Mouse (Mus musculus) CD4-positive helper T cell, adult 2 months (primary cell): ENCODE measurements at regions not wholly inside any gene's neighbourhood (a gene's known extent, or its start where the extent isn't known, plus 50 kb on each side); places are given as distances from the start of the nearest gene placed in this dataset.

Source experiments
- DNase-seq: peaks from one replicate; pipeline ENCODE4 v3.0.0-alpha.2; 2012; ENCODE audit warnings: low read depth, missing footprints, low spot score

GRCm38 (mm10) chr15:11774717-11775116, 132.4 kb downstream of the Npr3 start:
- no peak for DNase-seq

DNA sequence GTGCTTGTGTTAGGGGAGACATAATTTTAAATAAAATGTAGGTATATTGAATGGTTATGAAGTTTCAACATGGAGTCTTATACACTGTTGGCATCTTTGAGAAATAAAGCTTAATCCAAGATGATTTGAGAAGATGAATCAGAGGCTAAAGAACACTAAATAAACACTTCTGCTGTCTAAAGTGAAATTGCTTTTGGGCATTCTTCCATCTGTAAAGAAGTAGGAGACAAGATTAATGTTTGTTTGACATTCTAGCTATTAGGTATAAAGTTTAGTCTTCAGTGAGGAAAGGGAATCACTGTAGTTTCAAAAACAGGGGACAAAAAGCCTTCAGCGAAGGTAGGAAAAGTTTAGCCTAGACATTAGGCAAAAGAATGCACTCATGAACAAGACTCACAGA, 136.5 kb downstream of the Npr3 start:
- DNase-seq, result no peak

DNA sequence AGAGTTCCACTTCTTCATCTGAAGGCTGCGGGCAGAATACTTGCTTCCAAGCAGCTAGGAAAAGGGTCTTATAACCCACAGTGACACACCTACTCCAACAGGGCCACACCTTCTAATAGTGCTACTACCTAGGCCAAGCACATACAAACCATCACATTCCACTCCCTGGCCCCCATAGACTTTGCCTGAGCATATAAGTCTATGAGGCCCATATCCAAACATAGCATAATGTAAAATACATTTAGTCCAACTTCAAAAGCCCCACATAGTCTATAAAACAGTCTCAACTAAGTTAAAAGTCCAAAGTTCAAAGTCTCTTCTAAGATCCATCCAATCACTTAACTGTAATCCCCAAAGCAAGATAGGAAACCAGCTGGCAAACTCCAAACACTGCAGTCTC, 149.1 kb downstream of the Npr3 start:
- DNase-seq, result no peak

DNA sequence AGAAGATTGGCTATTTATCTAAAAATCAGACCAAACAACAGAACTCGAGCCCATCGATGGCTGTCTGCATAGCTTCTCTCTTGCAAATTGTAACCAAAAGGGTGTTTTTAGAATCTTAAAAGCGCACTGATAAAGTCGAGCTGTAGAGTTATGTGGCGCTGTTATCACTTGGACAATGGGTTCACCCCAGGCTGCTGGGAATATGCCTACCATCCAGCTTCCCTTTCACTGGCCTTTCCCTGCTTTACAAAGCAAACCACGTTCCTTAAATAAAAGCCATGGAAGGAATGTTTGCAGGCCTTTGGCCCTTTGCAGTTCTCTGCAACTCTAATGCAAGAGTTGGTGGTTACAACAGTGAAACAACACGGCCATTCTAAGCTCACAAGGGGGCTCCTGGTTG, 150.3 kb downstream of the Npr3 start:
- DNase-seq, result no peak

- DNase-seq, result no peak
Measured at GRCm38 (mm10) chr15:11753216-11753615, 153.9 kb downstream of the Npr3 start.

DNA sequence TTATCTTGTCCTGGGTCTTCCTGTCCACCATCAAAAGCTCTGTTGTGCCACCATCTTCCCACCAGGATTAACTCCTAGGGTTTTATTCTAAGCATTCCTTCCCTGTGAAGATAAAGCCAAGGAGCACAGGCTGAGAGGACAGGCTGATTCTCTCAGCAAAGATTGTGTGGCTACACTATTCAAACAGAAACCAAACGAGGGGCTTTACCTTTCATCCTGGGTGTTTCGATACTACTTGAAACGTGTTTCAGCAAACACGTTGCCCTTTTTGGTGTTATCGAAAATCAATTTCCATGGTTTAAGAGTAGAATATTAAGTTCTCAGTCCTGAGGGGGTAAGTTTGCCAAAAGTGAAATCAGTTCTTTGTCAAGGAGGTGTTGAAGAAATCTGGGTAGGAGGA, 156.2 kb downstream of the Npr3 start:
- DNase-seq, result no peak

DNA sequence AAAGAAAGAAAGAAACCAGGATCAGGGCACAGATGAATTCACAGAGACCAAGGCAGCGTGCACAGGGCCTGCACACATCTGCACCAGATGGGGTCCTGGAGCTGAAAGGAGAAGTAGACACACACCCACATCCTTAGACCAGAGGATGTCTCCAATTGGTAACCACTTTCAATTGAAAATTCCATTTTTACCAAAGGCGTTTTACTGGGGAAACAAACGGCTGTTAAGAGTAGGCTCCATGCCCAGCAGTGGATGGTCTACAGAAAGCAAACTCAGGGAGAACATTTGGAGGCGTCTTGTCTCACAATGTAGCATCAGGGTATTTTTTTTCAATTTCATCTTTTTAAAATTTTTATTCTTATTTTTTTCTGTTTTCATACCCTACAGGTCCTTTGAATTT, 157.6 kb downstream of the Npr3 start:
- no peak for DNase-seq

DNA sequence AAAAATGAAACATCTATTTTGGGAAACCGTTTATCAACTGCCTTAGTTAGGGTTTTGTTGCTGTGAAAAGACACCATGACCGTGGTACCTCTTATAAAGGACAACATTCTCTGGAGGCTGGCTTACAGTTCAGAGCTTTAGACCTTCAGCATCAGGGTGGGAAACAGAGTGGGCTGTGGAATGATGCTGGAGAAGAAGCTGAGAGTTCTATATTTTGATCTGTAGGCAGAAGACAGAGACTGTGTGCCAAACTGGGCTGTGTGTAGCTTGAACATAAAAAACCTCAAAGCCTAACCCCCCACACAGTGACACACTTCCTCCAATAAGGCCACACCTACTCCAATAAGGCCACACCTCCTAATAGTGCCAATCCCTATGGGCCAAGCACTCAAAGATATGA, 158.8 kb downstream of the Npr3 start:
- DNase-seq, result no peak

- no peak for DNase-seq
Measured at GRCm38 (mm10) chr15:11746754-11747153, 160.3 kb downstream of the Npr3 start.

- no peak for DNase-seq
Measured at GRCm38 (mm10) chr15:11745629-11746372, 161.3 kb downstream of the Npr3 start.

- no peak for DNase-seq
Measured at GRCm38 (mm10) chr15:11744903-11745302, 162.2 kb downstream of the Npr3 start.

- DNase-seq, result no peak
Measured at GRCm38 (mm10) chr15:11744296-11744695, 162.8 kb downstream of the Npr3 start.

DNA sequence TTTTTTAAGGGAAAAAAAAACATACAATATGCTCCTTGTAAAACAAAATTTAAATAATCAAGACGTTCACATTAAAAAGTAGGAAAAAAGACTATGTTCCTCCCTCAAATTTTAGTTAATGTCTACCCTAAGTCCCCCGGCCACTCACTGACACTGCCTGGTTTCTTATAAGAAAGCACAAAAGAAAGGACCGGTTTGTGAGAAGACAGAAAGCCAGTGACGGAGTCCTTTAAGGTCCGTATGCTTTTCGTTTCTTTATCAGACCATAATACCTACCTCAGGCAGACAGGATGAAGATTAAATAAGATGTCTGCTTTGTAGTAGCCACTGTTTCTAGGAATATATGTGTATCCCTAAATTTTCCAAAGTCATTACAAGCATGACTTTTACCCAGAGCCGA, 164.3 kb downstream of the Npr3 start:
- DNase-seq, result no peak

DNA sequence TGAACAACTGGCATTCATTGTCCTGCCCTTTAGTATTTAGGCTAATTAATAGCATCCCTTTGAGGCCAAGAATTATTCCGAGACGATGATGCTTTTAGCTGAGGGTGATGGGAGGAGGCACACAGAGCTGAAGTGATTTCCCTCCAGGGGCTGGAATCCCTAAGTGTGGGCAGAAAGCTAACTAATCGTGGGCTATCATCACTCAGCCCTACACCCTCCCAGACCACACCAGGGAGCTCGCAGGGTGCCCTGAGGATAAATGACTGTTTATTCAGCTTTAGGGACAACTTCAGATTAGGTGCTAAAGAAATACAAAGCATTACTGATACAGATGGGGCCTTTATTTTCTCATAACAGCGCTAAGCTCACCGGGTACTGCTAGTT, 164.7 kb downstream of the Npr3 start:
- no peak for DNase-seq

DNA sequence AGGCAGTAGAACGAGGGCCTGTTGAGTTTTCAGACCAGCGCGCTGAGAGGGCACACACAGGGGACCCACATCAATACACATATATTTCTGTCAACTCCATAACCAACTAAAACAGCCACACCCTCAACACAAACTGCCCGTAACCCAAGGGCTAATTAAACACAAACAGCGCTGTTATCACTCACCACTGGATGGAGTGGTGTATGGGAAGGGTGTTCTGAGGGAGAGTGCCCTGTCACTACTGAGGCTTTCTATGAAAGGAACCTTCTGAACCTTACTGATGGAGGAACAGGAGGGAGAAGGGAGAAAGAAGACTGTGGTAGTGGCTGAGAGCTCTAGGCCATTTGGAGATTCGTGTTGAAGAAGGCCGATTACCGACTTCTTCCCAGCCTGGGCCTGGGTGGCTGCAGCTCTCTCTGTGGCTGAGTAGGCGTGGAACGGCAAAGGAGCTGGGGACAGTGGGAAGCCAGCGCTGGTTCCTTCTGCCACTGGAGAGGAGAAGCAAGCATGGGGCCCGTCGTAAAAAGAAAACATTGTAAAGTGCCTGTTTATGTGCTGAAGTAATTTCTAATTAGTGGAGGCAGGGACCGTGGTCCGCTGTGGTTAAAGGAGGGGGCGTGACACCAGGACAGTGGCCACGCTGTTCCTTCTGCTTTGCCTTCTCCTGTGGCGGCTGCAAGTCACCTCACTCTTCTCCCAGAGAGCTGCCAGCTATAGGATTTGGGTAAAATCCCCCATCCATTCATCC, 165.3 kb downstream of the Npr3 start:
- peak; percentile 2 for DNase-seq

- no peak for DNase-seq
Measured at GRCm38 (mm10) chr15:11737436-11738000, 169.6 kb downstream of the Npr3 start.

GRCm38 (mm10) chr15:11734639-11735265, 172.3 kb downstream of the Npr3 start:
- no peak for DNase-seq

GRCm38 (mm10) chr15:11729381-11729780, 177.7 kb downstream of the Npr3 start:
- no peak for DNase-seq

GRCm38 (mm10) chr15:11725620-11726530, 181.2 kb downstream of the Npr3 start:
- DNase-seq, result no peak

DNA sequence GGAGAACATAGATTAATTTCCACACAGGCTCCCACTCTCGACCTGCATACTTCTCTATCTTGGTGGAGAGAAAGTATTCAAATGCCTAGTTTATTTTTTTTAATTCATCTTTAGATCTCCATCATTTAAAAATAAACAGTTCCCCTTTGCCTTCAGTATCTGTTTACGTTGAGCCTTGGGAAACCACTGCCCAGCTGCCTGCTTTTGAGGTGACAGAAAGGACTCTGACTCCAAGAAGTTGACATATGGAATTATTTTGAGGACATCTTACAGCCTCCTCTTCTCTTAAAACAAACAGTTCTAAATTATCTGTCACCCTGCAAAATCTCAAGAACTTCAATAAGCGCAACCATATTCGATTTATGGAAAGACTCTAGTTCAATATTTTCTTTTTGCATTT, 186.4 kb downstream of the Npr3 start:
- no peak for DNase-seq

- peak; percentile 5 for DNase-seq
Measured at GRCm38 (mm10) chr15:11716168-11716842, 190.8 kb downstream of the Npr3 start.
